Mouse (Mus musculus): ENCODE data around the gene Nudt6. TPM values are rescaled to one million over a fixed set of nuclear protein-coding genes. Genes with fewer than 3 reads are reported as not detected.
A peak's percentile ranks its signal among the peaks of the same experiment; 100 is the strongest.

The Nudt6 gene
- polyA plus RNA-seq, 1 experiment from 2014 or later, result 5.9 TPM

- H3K27ac ChIP-seq, result no peak overlapping the region
- H3K4me3 ChIP-seq, result peak overlapping the region; percentile 74
- 58% methylated on average over 5 of the region's 5 CpGs for WGBS
- peak overlapping the region; percentile 63; the same call in 1 of the 2 replicates for H3K9ac ChIP-seq
- no peaks in the 10 kb centered on the region for H3K36me3 ChIP-seq
- H3K4me1 ChIP-seq, result peaks cover 18% of the 10 kb centered on the region
- H3K9me3 ChIP-seq, result no peaks in the 10 kb centered on the region
- no peak for ATAC-seq (ENCODE audit: borderline replicate concordance, extremely low read depth, low FRiP score, low TSS enrichment)
- peak overlapping the region; percentile 63 for H3K4me2 ChIP-seq
- H3K27me3 ChIP-seq, result no peaks in the 10 kb centered on the region
Measured at GRCm38 (mm10) chr3:37418341-37418740, 1.7 kb downstream of the Nudt6 start.

GRCm38 (mm10) chr3:37414413-37414960 is 5.5 kb downstream of the Nudt6 start:
- Histone ChIP-seq H3K4me2 (no peak overlapping the region), H3K9me3 (no peaks in the 10 kb centered on the region), H3K36me3 (no peaks in the 10 kb centered on the region), H3K4me1 (peaks cover 8% of the 10 kb centered on the region), H3K27ac (no peak overlapping the region), H3K9ac (no peak overlapping the region), H3K27me3 (no peaks in the 10 kb centered on the region), H3K4me3 (no peak overlapping the region)
- WGBS, result 45% methylated on average over 14 of the region's 14 CpGs
- no peak for ATAC-seq (ENCODE audit: borderline replicate concordance, extremely low read depth, low FRiP score, low TSS enrichment)

GRCm38 (mm10) chr3:37413446-37413845 is 6.6 kb downstream of the Nudt6 start:
- Histone ChIP-seq H3K27me3 (no peaks in the 10 kb centered on the region), H3K9ac (no peak overlapping the region), H3K27ac (no peak overlapping the region), H3K4me2 (no peak overlapping the region), H3K4me1 (peaks cover 5% of the 10 kb centered on the region), H3K9me3 (no peaks in the 10 kb centered on the region), H3K36me3 (no peaks in the 10 kb centered on the region), H3K4me3 (no peak overlapping the region)
- no peak for ATAC-seq (ENCODE audit: borderline replicate concordance, extremely low read depth, low FRiP score, low TSS enrichment)
- 71% methylated on average over 3 of the region's 3 CpGs for WGBS

GRCm38 (mm10) chr3:37407598-37407997 is 12.4 kb downstream of the Nudt6 start:
- H3K9ac ChIP-seq, result no peak overlapping the region
- H3K36me3 ChIP-seq, result no peaks in the 10 kb centered on the region
- H3K4me3 ChIP-seq, result no peak overlapping the region
- H3K4me2 ChIP-seq, result no peak overlapping the region
- no peaks in the 10 kb centered on the region for H3K27me3 ChIP-seq
- no peaks in the 10 kb centered on the region for H3K9me3 ChIP-seq
- peaks cover 5% of the 10 kb centered on the region; the same call in 1 of the 2 replicates for H3K4me1 ChIP-seq
- H3K27ac ChIP-seq, result no peak overlapping the region
- ATAC-seq (ENCODE audit: borderline replicate concordance, extremely low read depth, low FRiP score, low TSS enrichment), result peak; percentile 19; the same call in 1 of the 2 replicates

GRCm38 (mm10) chr3:37401729-37402610 is 18.0 kb downstream of the Nudt6 start:
- 68% methylated on average over 11 of the region's 11 CpGs for WGBS
- ATAC-seq (ENCODE audit: borderline replicate concordance, extremely low read depth, low FRiP score, low TSS enrichment), result no peak; the same call in 1 of the 2 replicates

GRCm38 (mm10) chr3:37398661-37399395 is 21.2 kb downstream of the Nudt6 start:
- peak; percentile 92 for ATAC-seq (ENCODE audit: borderline replicate concordance, extremely low read depth, low FRiP score, low TSS enrichment)
- no peak overlapping the region for H3K9ac ChIP-seq

More at GRCm38 (mm10) chr3:37401729-37402610, 18.0 kb downstream of the Nudt6 start:
- Histone ChIP-seq H3K36me3 (no peaks in the 10 kb centered on the region), H3K9ac (no peak overlapping the region), H3K4me1 (peaks cover 8% of the 10 kb centered on the region; the same call in 1 of the 2 replicates), H3K4me3 (no peak overlapping the region), H3K4me2 (no peak overlapping the region), H3K27me3 (no peaks in the 10 kb centered on the region), H3K27ac (peak overlapping the region; percentile 73), H3K9me3 (no peaks in the 10 kb centered on the region)

GRCm38 (mm10) chr3:37397646-37398045 is 22.4 kb downstream of the Nudt6 start:
- no peak for ATAC-seq (ENCODE audit: borderline replicate concordance, extremely low read depth, low FRiP score, low TSS enrichment)
- no peak overlapping the region for H3K9ac ChIP-seq
- WGBS, result 77% methylated on average over 3 of the region's 3 CpGs

More at GRCm38 (mm10) chr3:37398661-37399395, 21.2 kb downstream of the Nudt6 start:
- Histone ChIP-seq H3K27ac (peak overlapping the region; percentile 77), H3K4me1 (peaks cover 8% of the 10 kb centered on the region; the same call in 1 of the 2 replicates), H3K4me3 (no peak overlapping the region), H3K9me3 (no peaks in the 10 kb centered on the region), H3K27me3 (no peaks in the 10 kb centered on the region), H3K4me2 (no peak overlapping the region), H3K36me3 (no peaks in the 10 kb centered on the region)
- 50% methylated on average over 7 of the region's 7 CpGs for WGBS

GRCm38 (mm10) chr3:37396930-37397608 is 22.9 kb downstream of the Nudt6 start:
- no peaks in the 10 kb centered on the region for H3K36me3 ChIP-seq
- H3K27ac ChIP-seq, result peak overlapping the region; percentile 77
- no peak overlapping the region for H3K9ac ChIP-seq
- no peaks in the 10 kb centered on the region for H3K9me3 ChIP-seq
- ATAC-seq (ENCODE audit: borderline replicate concordance, extremely low read depth, low FRiP score, low TSS enrichment), result no peak
- WGBS, result 87% methylated on average over 5 of the region's 5 CpGs
- H3K4me1 ChIP-seq, result peaks cover 4% of the 10 kb centered on the region; the same call in 1 of the 2 replicates
- no peaks in the 10 kb centered on the region for H3K27me3 ChIP-seq
- H3K4me3 ChIP-seq, result no peak overlapping the region
- no peak overlapping the region for H3K4me2 ChIP-seq

More at GRCm38 (mm10) chr3:37397646-37398045, 22.4 kb downstream of the Nudt6 start:
- Histone ChIP-seq H3K4me1 (peaks cover 8% of the 10 kb centered on the region; the same call in 1 of the 2 replicates), H3K36me3 (no peaks in the 10 kb centered on the region), H3K9me3 (no peaks in the 10 kb centered on the region), H3K4me2 (no peak overlapping the region), H3K4me3 (no peak overlapping the region), H3K27me3 (no peaks in the 10 kb centered on the region), H3K27ac (peak overlapping the region; percentile 77)

GRCm38 (mm10) chr3:37387310-37387709 is 32.7 kb downstream of the Nudt6 start:
- 89% methylated on average over 6 of the region's 6 CpGs for WGBS
- H3K36me3 ChIP-seq, result no peaks in the 10 kb centered on the region

GRCm38 (mm10) chr3:37383096-37383765 is 36.8 kb downstream of the Nudt6 start:
- Histone ChIP-seq H3K4me3 (no peak overlapping the region), H3K36me3 (no peaks in the 10 kb centered on the region), H3K4me1 (peaks cover 29% of the 10 kb centered on the region), H3K9ac (no peak overlapping the region), H3K4me2 (no peak overlapping the region), H3K27me3 (no peaks in the 10 kb centered on the region), H3K27ac (no peak overlapping the region), H3K9me3 (no peaks in the 10 kb centered on the region)
- ATAC-seq (ENCODE audit: borderline replicate concordance, extremely low read depth, low FRiP score, low TSS enrichment), result no peak
- whole genome bisulfite sequencing, result 73% methylated on average over 6 of the region's 6 CpGs

More at GRCm38 (mm10) chr3:37387310-37387709, 32.7 kb downstream of the Nudt6 start:
- H3K27me3 ChIP-seq, result no peaks in the 10 kb centered on the region
- H3K4me2 ChIP-seq, result no peak overlapping the region
- no peaks in the 10 kb centered on the region for H3K9me3 ChIP-seq
- no peak overlapping the region for H3K27ac ChIP-seq
- H3K9ac ChIP-seq, result no peak overlapping the region
- no peak for ATAC-seq (ENCODE audit: borderline replicate concordance, extremely low read depth, low FRiP score, low TSS enrichment)
- H3K4me1 ChIP-seq, result no peaks in the 10 kb centered on the region
- H3K4me3 ChIP-seq, result no peak overlapping the region

- Histone ChIP-seq H3K4me3 (no peak overlapping the region), H3K27ac (no peak overlapping the region), H3K27me3 (no peaks in the 10 kb centered on the region), H3K4me2 (no peak overlapping the region), H3K9ac (no peak overlapping the region), H3K36me3 (no peaks in the 10 kb centered on the region), H3K9me3 (no peaks in the 10 kb centered on the region), H3K4me1 (peaks cover 38% of the 10 kb centered on the region)
- ATAC-seq (ENCODE audit: borderline replicate concordance, extremely low read depth, low FRiP score, low TSS enrichment), result no peak
- WGBS, result 53% methylated on average over 6 of the region's 6 CpGs
Measured at GRCm38 (mm10) chr3:37381457-37381856, 38.6 kb downstream of the Nudt6 start.

Data from lung, embryonic 15.5 days (tissue).